Mouse (Mus musculus) ES-E14 (cell line): ENCODE measurements around the gene R3hcc1l. TPM values are rescaled to one million over a fixed set of nuclear protein-coding genes. Genes with fewer than 3 reads are reported as not detected.

Experiments
- DNase-seq: peaks from one replicate; pipeline ENCODE4 v3.0.0-alpha.2; 2013; ENCODE audit warnings: low read depth, low spot score
- H3K27ac ChIP-seq: 2 replicates; pipeline ENCODE4 v1.5.1; 2012; ENCODE audit warnings: low read depth, mild to moderate bottlenecking, low read length, moderate library complexity, mixed read lengths; ENCODE audit not compliant: poor library complexity, insufficient read depth, severe bottlenecking
- H3K36me3 ChIP-seq: 2 replicates; pipeline ENCODE4 v1.6.1; 2012; ENCODE audit warnings: mild to moderate bottlenecking, low read length, moderate library complexity, mixed read lengths; ENCODE audit not compliant: control insufficient read depth, poor library complexity, insufficient read depth, severe bottlenecking
- H3K4me1 ChIP-seq, 2 experiments: fragments of 150-350 bp in 1 of 2; sonication (generic) in 1 of 2; 2 replicates each; pipeline ENCODE4 v1.6.1; 2012; ENCODE audit warnings: low read length in 2 of 2, mild to moderate bottlenecking in 1 of 2, mixed read lengths in 1 of 2; ENCODE audit not compliant: control insufficient read depth in 2 of 2, insufficient read depth in 2 of 2, poor library complexity in 1 of 2
- H3K4me3 ChIP-seq, 2 experiments: fragments of 150-350 bp in 1 of 2; sonication (generic) in 1 of 2; 2 replicates each; pipeline ENCODE4 v1.5.1; 2012; ENCODE audit warnings: low read length in 2 of 2, low read depth in 1 of 2, mild to moderate bottlenecking in 1 of 2, mixed read lengths in 1 of 2; ENCODE audit not compliant: insufficient read depth in 1 of 2, poor library complexity in 1 of 2, severe bottlenecking in 1 of 2
- H3K9ac ChIP-seq: 2 replicates; pipeline ENCODE4 v1.6.1; 2012; ENCODE audit warnings: low read depth, mild to moderate bottlenecking, low read length, mixed read lengths; ENCODE audit not compliant: poor library complexity, insufficient read depth, severe bottlenecking
- H3K9me3 ChIP-seq: fragments of 150-350 bp; sonication (generic); 2 replicates; pipeline ENCODE4 v1.6.1; 2012; ENCODE audit warnings: low read depth, mild to moderate bottlenecking, low read length; ENCODE audit not compliant: control insufficient read depth, insufficient read depth
- CHD2 ChIP-seq: IDR thresholded peaks from 2 replicates; pipeline ENCODE4 v1.6.1; 2014; ENCODE audit warnings: mild to moderate bottlenecking, low read depth, low read length, inconsistent platforms
- HCFC1 ChIP-seq: IDR thresholded peaks from 2 replicates; pipeline ENCODE4 v1.6.1; 2012; ENCODE audit warnings: low read length, inconsistent platforms, borderline replicate concordance; ENCODE audit not compliant: insufficient read depth
- MAFK ChIP-seq: IDR thresholded peaks from 2 replicates; pipeline ENCODE4 v1.6.1; 2014; ENCODE audit warnings: mild to moderate bottlenecking, low read depth, low read length, inconsistent platforms; ENCODE audit not compliant: insufficient read depth
- ZC3H11A ChIP-seq: IDR thresholded peaks from 2 replicates; pipeline ENCODE4 v1.6.1; 2012; ENCODE audit warnings: low read depth, mild to moderate bottlenecking, inconsistent platforms, low read length, borderline replicate concordance
- ZNF384 ChIP-seq: IDR thresholded peaks from 2 replicates; pipeline ENCODE4 v1.6.1; 2012; ENCODE audit warnings: low read depth, low read length, inconsistent platforms
- in situ Hi-C, 2 experiments: fragments of 600-800 bp; cut with MboI; formaldehyde crosslinking; loops; one replicate each; pipeline ENCODE4 v1.15.1; 2025; ENCODE audit warnings: low sequenced_read_pairs in 2 of 2, inconsistent platforms in 1 of 2; ENCODE audit not compliant: unreplicated experiment in 2 of 2
- total RNA-seq: library from RNA; depleted of rRNA; stranded (reverse); fragments of 300-350 nt; gene quantifications from 2 replicates; pipeline ENCODE4 v1.2.3, GENCODE M21; 2012

The R3hcc1l gene
- total RNA-seq, 1 experiment = 8.0 TPM

GRCm38 (mm10) chr19:42510276-42511171 is 8.0 kb upstream of the R3hcc1l start:
- Histone ChIP-seq H3K4me1 (no peaks in the 10 kb centered on the region), H3K9me3 (no peaks in the 10 kb centered on the region), H3K9ac (no peak overlapping the region), H3K36me3 (no peaks in the 10 kb centered on the region; the same call in 1 of the 2 replicates), H3K27ac (no peak overlapping the region), H3K4me3 (no peak overlapping the region)
- TF ChIP-seq ZC3H11A = no peak
- no peak for DNase-seq
- in situ Hi-C loops = no loop called here

GRCm38 (mm10) chr19:42515656-42516055 is 2.9 kb upstream of the R3hcc1l start:
- H3K27ac ChIP-seq = no peak overlapping the region
- peaks cover 0 to 3% of the 10 kb centered on the region in 2 experiments; a peak in 2 of 4 replicates for H3K4me1 ChIP-seq
- no peak overlapping the region for H3K4me3 ChIP-seq
- TF ChIP-seq ZNF384 (no peak), HCFC1 (no peak)
- in situ Hi-C loops = no loop called here
- H3K9me3 ChIP-seq = no peaks in the 10 kb centered on the region
- no peak overlapping the region for H3K9ac ChIP-seq
- H3K36me3 ChIP-seq = no peaks in the 10 kb centered on the region; the same call in 1 of the 2 replicates
- no peak for DNase-seq

GRCm38 (mm10) chr19:42516121-42516520 is 2.4 kb upstream of the R3hcc1l start:
- in situ Hi-C loops = no loop called here
- TF ChIP-seq ZNF384 = no peak
- no peak for TF ChIP-seq CHD2
- no peak for TF ChIP-seq MAFK
- TF ChIP-seq ZC3H11A = no peak
- TF ChIP-seq HCFC1 = no peak
- DNase-seq = no peak
- H3K4me1 ChIP-seq = peaks cover 0 to 3% of the 10 kb centered on the region in 2 experiments; a peak in 2 of 4 replicates
- H3K9me3 ChIP-seq = no peaks in the 10 kb centered on the region
- no peak overlapping the region for H3K27ac ChIP-seq
- no peak overlapping the region for H3K9ac ChIP-seq
- no peaks in the 10 kb centered on the region; the same call in 1 of the 2 replicates for H3K36me3 ChIP-seq
- no peak overlapping the region for H3K4me3 ChIP-seq

- TF ChIP-seq ZNF384 = no peak
- no peak for TF ChIP-seq CHD2
- no peak for TF ChIP-seq HCFC1
- no peak for TF ChIP-seq MAFK
- no peak for TF ChIP-seq ZC3H11A
- in situ Hi-C loops = no loop called here
- no peak overlapping the region for H3K27ac ChIP-seq
- no peak for DNase-seq
- H3K9ac ChIP-seq = 0 out of 2 replicates have a peak overlapping the region, but pooled peaks have one; percentile 8
- H3K9me3 ChIP-seq = no peaks in the 10 kb centered on the region
- H3K4me1 ChIP-seq = peaks cover 0 to 3% of the 10 kb centered on the region in 2 experiments; a peak in 2 of 4 replicates
- no peaks in the 10 kb centered on the region; the same call in 1 of the 2 replicates for H3K36me3 ChIP-seq
- peak overlapping the region; percentile 86 to 88 for H3K4me3 ChIP-seq
Observed at GRCm38 (mm10) chr19:42517957-42518619, 471 bp upstream of the R3hcc1l start.
